Mouse (Mus musculus) mesoderm, embryonic 11.5 days (tissue): ENCODE measurements around the gene Gpr165.

Source experiments
- DNase-seq: peaks from one replicate; pipeline ENCODE4 v3.0.0-alpha.2; 2012; ENCODE audit warnings: low read depth, low spot score

Gene Gpr165

GRCm38 (mm10) chrX:96712907-96713774 is at the start of gene Gpr165:
Gene Gpr165 (plus strand): TSS chrX:96713441.
- DNase-seq: peak; percentile 39

GRCm38 (mm10) chrX:96674871-96675270 is 38.4 kb upstream of the Gpr165 start:
- no peak for DNase-seq
